Comparison of ENCODE assay signal across 10 mouse cellular contexts in genomic region chr14:121636935-121637510, GRCm38 (mm10).
DNase-seq lines count a peak whose midpoint lies in the region; ATAC-seq lines count a peak whose summit lies in the region.
"Had no signal": no experiment of that assay in that cellular context is flagged by ENCODE, and none has a peak within 500 bp of the region (broad histone marks: within the 10 kb centered on the region; RNA-seq: fewer than 3 reads in every experiment).

No protein-coding gene starts in this region.

- H3K4me3 ChIP-seq in heart, embryonic 15.5 days, result no peak overlapping the region
- no peak overlapping the region for H3K4me3 ChIP-seq in heart, embryonic 10.5 days
- H3K4me3 ChIP-seq in lung, embryonic 16.5 days (ENCODE audit: low read length), result no peak overlapping the region
- H3K4me3 ChIP-seq in embryonic facial prominence, embryonic 10.5 days, result no peak overlapping the region
- H3K4me3 ChIP-seq: erythroblast, embryonic 14.5 days had no signal

- no peaks in the 10 kb centered on the region for H3K4me1 ChIP-seq in heart, embryonic 15.5 days (replicated peaks)
- no peaks in the 10 kb centered on the region for H3K4me1 ChIP-seq in heart, embryonic 10.5 days
- peaks cover 8% of the 10 kb centered on the region for H3K4me1 ChIP-seq in lung, embryonic 16.5 days (replicated peaks; ENCODE audit: control insufficient read depth, insufficient read depth, low read length)
- no peaks in the 10 kb centered on the region for H3K4me1 ChIP-seq in embryonic facial prominence, embryonic 10.5 days

- no peak overlapping the region for H3K4me2 ChIP-seq in heart, embryonic 15.5 days
- no peak overlapping the region for H3K4me2 ChIP-seq in lung, embryonic 16.5 days (ENCODE audit: low read depth, low read length)

- H3K27me3 ChIP-seq in heart, embryonic 15.5 days, result no peaks in the 10 kb centered on the region
- no peaks in the 10 kb centered on the region for H3K27me3 ChIP-seq in heart, embryonic 10.5 days (ENCODE audit: insufficient read depth, poor library complexity, severe bottlenecking)
- H3K27me3 ChIP-seq in lung, embryonic 16.5 days (ENCODE audit: control insufficient read depth, insufficient read depth, low read depth, low read length), result no peaks in the 10 kb centered on the region
- H3K27me3 ChIP-seq in embryonic facial prominence, embryonic 10.5 days (replicated peaks; ENCODE audit: low read depth, poor library complexity, severe bottlenecking), result no peaks in the 10 kb centered on the region

- no peaks in the 10 kb centered on the region for H3K9me3 ChIP-seq in heart, embryonic 15.5 days (replicated peaks)
- no peaks in the 10 kb centered on the region for H3K9me3 ChIP-seq in heart, embryonic 10.5 days
- no peaks in the 10 kb centered on the region for H3K9me3 ChIP-seq in lung, embryonic 16.5 days (ENCODE audit: control insufficient read depth, low read length)
- H3K9me3 ChIP-seq in embryonic facial prominence, embryonic 10.5 days, result no peaks in the 10 kb centered on the region

- 0 out of 2 replicates have a peak, but pooled peaks have one; percentile 22 for ATAC-seq in heart, embryonic 15.5 days (replicated peaks; ENCODE audit: insufficient number of reproducible peaks, insufficient read depth, low FRiP score, low read depth)
- peak; percentile 60 for ATAC-seq in lung, embryonic 16.5 days (ENCODE audit: low read depth)

- no peak for DNase-seq in heart, embryonic 10.5 days (ENCODE audit: low spot score)
- DNase-seq in 3T3-L1 (ENCODE audit: low read depth, low spot score), result peak; percentile 14
- peak; percentile 79 for DNase-seq in adrenal gland, adult 8-10 months
- no peak for DNase-seq in embryonic facial prominence, embryonic 10.5 days (ENCODE audit: low spot score)
- no peak for DNase-seq in layer of hippocampus, adult 9-11 months
- DNase-seq in urinary bladder, postnatal 10 days (ENCODE audit: low spot score), result no peak
- DNase-seq: thymus, postnatal 14 days had no signal

- 58% methylated on average over 12 of the region's 12 CpGs for WGBS in heart, embryonic 15.5 days
- WGBS in heart, embryonic 10.5 days, result 81% methylated on average over 12 of the region's 12 CpGs
- 34% methylated on average over 12 of the region's 12 CpGs for WGBS in lung, embryonic 16.5 days
- WGBS in embryonic facial prominence, embryonic 10.5 days, result 92% methylated on average over 12 of the region's 12 CpGs

- no peak overlapping the region for H3K9ac ChIP-seq in heart, embryonic 15.5 days
- H3K9ac ChIP-seq in lung, embryonic 16.5 days (ENCODE audit: low read length), result no peak overlapping the region

- H3K36me3 ChIP-seq in heart, embryonic 15.5 days, result peaks cover 17% of the 10 kb centered on the region; the same call in 1 of the 2 replicates
- H3K36me3 ChIP-seq in heart, embryonic 10.5 days, result peaks cover 34% of the 10 kb centered on the region
- peaks cover 12% of the 10 kb centered on the region for H3K36me3 ChIP-seq in lung, embryonic 16.5 days (ENCODE audit: control insufficient read depth, insufficient read depth, low read length)
- H3K36me3 ChIP-seq in embryonic facial prominence, embryonic 10.5 days (replicated peaks), result peaks cover 10% of the 10 kb centered on the region; the same call in 1 of the 2 replicates

- no peak overlapping the region for H3K27ac ChIP-seq in heart, embryonic 15.5 days
- H3K27ac ChIP-seq in heart, embryonic 10.5 days, result no peak overlapping the region
- no peak overlapping the region for H3K27ac ChIP-seq in lung, embryonic 16.5 days (ENCODE audit: low read length)
- no peak overlapping the region for H3K27ac ChIP-seq in embryonic facial prominence, embryonic 10.5 days (replicated peaks)

Comparison
In these comparisons a context has a peak if more than half of its experiments do, and no peak if none do; other contexts are left out.
1. DNase-seq: peak in 3T3-L1 (single experiment) and adrenal gland, adult 8-10 months (single experiment); none in heart, embryonic 10.5 days (single experiment), embryonic facial prominence, embryonic 10.5 days (single experiment), layer of hippocampus, adult 9-11 months (single experiment) and urinary bladder, postnatal 10 days (single experiment).